Mouse (Mus musculus) heart, adult 2 months (tissue): ENCODE data around the gene Zfhx2. TPM values are rescaled to one million over a fixed set of nuclear protein-coding genes. Genes with fewer than 3 reads are reported as not detected.
A peak's percentile ranks its signal among the peaks of the same experiment; 100 is the strongest.

Source experiments
- DNase-seq, 2 experiments: peaks; one replicate each; pipeline ENCODE4 v3.0.0; 2021
- H3K27ac ChIP-seq: fragments of 200-600 bp; 2 replicates; pipeline ENCODE4 v1.8.1; 2022
- H3K27me3 ChIP-seq: fragments of 200-500 bp; 2 replicates; pipeline ENCODE4 v1.6.1; 2012; ENCODE audit warnings: mild to moderate bottlenecking, low read length, inconsistent platforms, mixed read lengths; ENCODE audit not compliant: control insufficient read depth, insufficient read depth
- H3K36me3 ChIP-seq: fragments of 200-500 bp; 2 replicates; pipeline ENCODE4 v1.6.1; 2012; ENCODE audit warnings: low read length, inconsistent platforms; ENCODE audit not compliant: control insufficient read depth, insufficient read depth
- H3K4me1 ChIP-seq: fragments of 200-500 bp; 2 replicates; pipeline ENCODE4 v1.6.1; 2011; ENCODE audit warnings: low read length; ENCODE audit not compliant: control insufficient read depth, insufficient read depth
- H3K4me3 ChIP-seq: fragments of 200-600 bp; 2 replicates; pipeline ENCODE4 v1.8.1; 2022
- H3K79me2 ChIP-seq: fragments of 200-500 bp; replicated peaks from 2 replicates; pipeline ENCODE4 v1.6.1; 2012; ENCODE audit warnings: mild to moderate bottlenecking, inconsistent platforms, low read length, moderate library complexity, mixed read lengths; ENCODE audit not compliant: control insufficient read depth, insufficient read depth
- H3K9ac ChIP-seq: fragments of 200-500 bp; 2 replicates; pipeline ENCODE4 v1.6.1; 2012; ENCODE audit warnings: low read depth, mild to moderate bottlenecking, control low read depth, inconsistent platforms, low read length, mixed read lengths
- CTCF ChIP-seq: fragments of 200-600 bp; IDR thresholded peaks from 2 replicates; pipeline ENCODE4 v1.8.1; 2022; ENCODE audit warnings: antibody characterized with exemption, mild to moderate bottlenecking, moderate library complexity
- EP300 ChIP-seq: fragments of 200-500 bp; IDR thresholded peaks from 2 replicates; pipeline ENCODE4 v1.6.1; 2011; ENCODE audit warnings: low read depth, low read length, control low read depth; ENCODE audit not compliant: insufficient read depth
- POLR2A ChIP-seq: fragments of 200-500 bp; IDR thresholded peaks from 2 replicates; pipeline ENCODE4 v1.6.1; 2011; ENCODE audit warnings: mild to moderate bottlenecking, low read depth, low read length, control low read depth; ENCODE audit not compliant: insufficient read depth
- WGBS: fragments of 180-500 bp; shearing (Covaris S2); methylation state at CpG from one replicate; pipeline ENCODE4 v1.1.7; 2018; 5-methylcytosine and 5-hydroxymethylcytosine counted together
- intact Hi-C: fragments of 180-260 bp; cut with DNase I; formaldehyde crosslinking; loops from one replicate; pipeline ENCODE4 v1.15.1; 2025
- polyA plus RNA-seq: library from polyadenylated mRNA; depleted of rRNA; stranded (reverse); fragments of >200 nt; gene quantifications from 2 replicates; pipeline ENCODE4 v1.2.3, GENCODE M21; 2012
- total RNA-seq, 2 experiments: library from RNA; stranded (reverse); gene quantifications; 2 replicates each; pipeline ENCODE4 v1.2.3; 2021

The Zfhx2 gene
- total and polyA plus RNA-seq, 3 experiments, result 1.3 to 4.1 (median 3.9) TPM

DNA sequence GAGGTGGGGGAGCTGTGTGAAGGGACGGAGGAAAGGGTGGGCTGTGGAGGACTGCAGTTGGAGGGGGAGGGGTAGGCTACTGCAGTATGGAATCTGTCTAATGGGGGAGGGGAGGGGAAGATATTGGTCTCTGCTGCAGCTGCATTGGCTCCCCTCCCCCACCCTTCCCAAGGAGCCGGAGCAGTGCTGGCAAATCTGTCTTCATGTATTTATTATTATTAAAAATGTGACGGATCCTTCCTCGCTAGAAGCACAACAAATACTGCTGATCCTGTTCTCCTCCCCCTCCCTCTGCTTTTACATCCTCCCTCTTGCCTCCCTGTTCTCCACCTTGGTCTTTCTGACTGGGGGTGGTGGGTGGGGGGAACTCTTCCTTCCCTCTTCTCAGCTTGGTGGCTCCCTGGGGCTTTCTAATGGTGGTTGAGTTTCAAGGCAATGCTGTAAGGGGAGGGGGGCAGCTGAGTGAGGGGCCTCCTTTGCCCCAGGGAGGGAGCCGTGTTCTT is 63.7 kb downstream of the Zfhx2 start:
- Histone ChIP-seq H3K79me2 (no peaks in the 10 kb centered on the region), H3K36me3 (no peaks in the 10 kb centered on the region), H3K9ac (no peak overlapping the region), H3K4me3 (no peak overlapping the region), H3K27me3 (no peaks in the 10 kb centered on the region), H3K4me1 (no peaks in the 10 kb centered on the region), H3K27ac (no peak overlapping the region)
- intact Hi-C loops, result no loop called here
- 39% methylated on average over 5 of the region's 5 CpGs for WGBS
- DNase-seq, result no peak
- TF ChIP-seq CTCF, result no peak
- TF ChIP-seq POLR2A, result no peak
- TF ChIP-seq EP300, result no peak

GRCm38 (mm10) chr14:55027653-55028052 is 64.5 kb downstream of the Zfhx2 start:
- TF ChIP-seq CTCF (peak; percentile 19; the same call in 1 of the 2 replicates), EP300 (no peak), POLR2A (no peak)
- WGBS, result 24% methylated on average over 6 of the region's 6 CpGs
- intact Hi-C loops, result no loop called here

DNA sequence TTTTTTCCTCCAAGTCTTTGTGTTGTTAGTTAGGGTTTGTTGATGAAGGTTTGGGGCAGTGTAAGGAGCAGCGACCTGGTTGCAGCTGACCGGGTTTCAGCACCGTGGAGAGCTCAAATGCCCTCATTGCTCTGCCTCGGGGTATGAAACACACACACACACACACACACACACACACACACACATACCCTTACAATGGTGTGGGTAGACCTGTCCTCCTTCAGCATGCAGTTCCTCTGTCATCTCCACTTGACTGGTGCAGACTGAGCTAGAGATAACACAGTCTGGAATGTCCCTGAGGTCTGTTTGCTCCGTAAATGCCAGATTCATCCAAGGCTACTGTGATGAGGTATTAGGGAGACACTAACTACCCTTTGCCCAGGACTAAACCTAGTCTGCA is 64.9 kb downstream of the Zfhx2 start:
- Histone ChIP-seq H3K27me3 (no peaks in the 10 kb centered on the region), H3K27ac (no peak overlapping the region), H3K9ac (no peak overlapping the region), H3K4me1 (no peaks in the 10 kb centered on the region), H3K36me3 (no peaks in the 10 kb centered on the region), H3K79me2 (no peaks in the 10 kb centered on the region), H3K4me3 (no peak overlapping the region)
- intact Hi-C loops, result no loop called here
- TF ChIP-seq EP300, result no peak
- no peak for TF ChIP-seq POLR2A
- TF ChIP-seq CTCF, result no peak
- WGBS, result 10% methylated on average over 5 of the region's 5 CpGs
- DNase-seq, result no peak

More at GRCm38 (mm10) chr14:55027653-55028052, 64.5 kb downstream of the Zfhx2 start:
- Histone ChIP-seq H3K9ac (no peak overlapping the region), H3K27me3 (no peaks in the 10 kb centered on the region), H3K4me3 (no peak overlapping the region), H3K27ac (no peak overlapping the region), H3K79me2 (no peaks in the 10 kb centered on the region), H3K4me1 (no peaks in the 10 kb centered on the region), H3K36me3 (no peaks in the 10 kb centered on the region)
- DNase-seq, result no peak

DNA sequence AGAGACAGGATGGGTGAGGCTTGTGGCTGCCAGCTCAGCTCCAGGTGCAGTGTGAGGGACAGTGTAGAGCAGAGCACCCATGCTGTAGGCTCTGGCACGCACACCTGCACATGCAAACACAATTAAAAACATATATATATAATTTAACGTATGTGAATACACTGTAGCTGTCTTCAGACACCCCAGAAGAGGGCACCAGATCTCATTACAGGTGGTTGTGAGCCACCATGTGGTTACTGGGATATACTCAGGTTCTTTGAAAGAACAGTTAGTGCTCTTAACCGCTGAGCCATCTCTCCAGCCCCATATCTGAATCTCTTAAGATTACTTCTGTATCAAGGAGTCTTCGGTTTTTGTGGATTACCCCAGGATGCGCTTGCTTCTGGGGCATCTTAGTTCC is 66.6 kb downstream of the Zfhx2 start:
- Histone ChIP-seq H3K4me3 (no peak overlapping the region), H3K27me3 (no peaks in the 10 kb centered on the region)
- intact Hi-C loops, result loop anchor here (2.0 kb wide), 2 partner anchors 53 to 73 kb away; no protein-coding TSS in a partner anchor

GRCm38 (mm10) chr14:55024236-55024635 is 67.9 kb downstream of the Zfhx2 start:
- H3K36me3 ChIP-seq, result no peaks in the 10 kb centered on the region
- H3K27me3 ChIP-seq, result no peaks in the 10 kb centered on the region
- WGBS, result 61% methylated on average over 7 of the region's 7 CpGs
- no peaks in the 10 kb centered on the region for H3K79me2 ChIP-seq
- H3K9ac ChIP-seq, result no peak overlapping the region
- TF ChIP-seq POLR2A (no peak), CTCF (peak; percentile 78), EP300 (peak; percentile 54; the same call in 1 of the 2 replicates)
- DNase-seq, result peak in 1 of 2 experiments; percentile 53
- intact Hi-C loops, result loop anchor here (2.0 kb wide), 2 partner anchors 55 to 75 kb away; no protein-coding TSS in a partner anchor
- H3K4me1 ChIP-seq, result no peaks in the 10 kb centered on the region
- no peak overlapping the region for H3K4me3 ChIP-seq
- H3K27ac ChIP-seq, result no peak overlapping the region

More for the DNA sequence above, 66.6 kb downstream of the Zfhx2 start:
- TF ChIP-seq EP300, result no peak
- peak; percentile 17; the same call in 1 of the 2 replicates for TF ChIP-seq CTCF
- TF ChIP-seq POLR2A, result no peak
- WGBS, result 82% methylated on average over 5 of the region's 5 CpGs
- H3K27ac ChIP-seq, result no peak overlapping the region
- H3K4me1 ChIP-seq, result no peaks in the 10 kb centered on the region
- no peaks in the 10 kb centered on the region for H3K36me3 ChIP-seq
- DNase-seq, result no peak
- H3K79me2 ChIP-seq, result no peaks in the 10 kb centered on the region
- H3K9ac ChIP-seq, result no peak overlapping the region

GRCm38 (mm10) chr14:55023011-55023410 is 69.1 kb downstream of the Zfhx2 start:
- Histone ChIP-seq H3K9ac (no peak overlapping the region), H3K79me2 (no peaks in the 10 kb centered on the region), H3K27ac (no peak overlapping the region), H3K36me3 (no peaks in the 10 kb centered on the region), H3K4me3 (no peak overlapping the region), H3K27me3 (no peaks in the 10 kb centered on the region), H3K4me1 (no peaks in the 10 kb centered on the region)
- intact Hi-C loops, result no loop called here
- no peak for TF ChIP-seq POLR2A
- no peak for DNase-seq
- WGBS, result 89% methylated on average over 15 of the region's 15 CpGs
